Mouse (Mus musculus): ENCODE results near the gene Angptl4. TPM values are rescaled to one million over a fixed set of nuclear protein-coding genes. Genes with fewer than 3 reads are reported as not detected.

Gene Angptl4
- polyA plus RNA-seq, 1 experiment from 2014 or later, result 22.0 TPM

DNA sequence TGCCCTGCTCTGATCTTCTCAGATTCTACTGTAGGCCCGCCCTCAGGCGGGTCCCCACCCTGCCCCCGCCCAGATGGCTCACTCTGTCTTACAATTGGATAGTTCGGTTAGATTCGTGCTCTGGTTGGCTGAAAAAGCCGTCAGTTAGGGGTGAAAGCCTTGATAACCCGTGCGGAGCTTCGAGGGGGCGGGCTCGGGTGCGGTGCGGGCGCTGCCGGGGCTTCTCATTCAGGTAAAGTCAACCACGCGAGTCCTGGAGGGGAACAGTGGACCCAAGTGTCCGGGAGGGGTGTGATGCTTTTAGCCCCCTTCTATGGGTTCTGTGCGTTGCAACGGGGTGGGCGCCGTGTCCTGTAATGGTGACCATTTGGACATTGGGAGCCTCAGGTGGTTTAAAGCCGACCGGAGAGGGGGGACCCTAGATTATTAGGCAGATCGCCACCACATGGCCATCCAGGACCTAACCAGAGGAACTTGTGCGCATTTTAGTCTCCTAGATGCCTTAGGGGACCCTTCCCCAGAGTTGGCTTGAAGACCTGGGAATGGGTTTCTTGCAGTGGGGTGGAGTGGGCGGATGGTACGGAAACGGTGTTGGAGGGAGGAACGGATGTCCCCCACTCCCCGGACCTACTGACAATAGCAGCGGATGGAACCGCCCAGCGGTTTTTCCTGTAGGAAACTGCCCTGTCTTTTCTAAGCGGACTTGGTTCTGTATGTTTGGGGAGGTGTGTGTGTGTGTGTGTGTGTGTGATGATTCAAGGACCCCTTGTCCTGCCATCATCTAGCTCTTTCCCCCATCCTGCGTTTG, 28.9 kb upstream of the Angptl4 start, which contains the start of gene Kank3:
Kank3 (plus strand) TSS at position 186 of the 808 bp plus-strand sequence.
- ATAC-seq (ENCODE audit: low FRiP score), result peak; percentile 98

DNA sequence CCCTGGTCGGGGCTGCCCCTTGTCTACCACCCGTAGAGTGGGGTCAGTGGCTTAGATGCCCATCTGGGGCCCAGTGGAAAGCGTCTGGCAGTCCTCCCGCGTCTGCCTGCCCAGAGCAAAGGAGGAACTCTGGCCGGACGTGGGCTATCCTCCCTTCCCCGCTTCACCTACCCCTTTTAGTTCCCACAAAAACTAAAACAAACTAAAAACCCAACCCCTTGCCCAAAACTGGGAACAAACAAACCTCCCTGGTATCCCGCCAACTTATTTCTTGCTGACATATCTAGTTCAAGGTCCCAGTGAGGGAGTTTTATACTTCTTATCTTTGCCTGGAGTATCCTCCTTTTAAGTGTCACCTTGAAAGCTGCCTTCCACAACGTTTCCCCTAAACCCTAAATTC, 26.6 kb upstream of the Angptl4 start:
- 39% methylated on average over 10 of the region's 10 CpGs for WGBS
- no peak overlapping the region for H3K27ac ChIP-seq (ENCODE audit: low read depth, low read length)
- H3K4me1 ChIP-seq (replicated peaks; ENCODE audit: control insufficient read depth, insufficient read depth, low read length), result no peaks in the 10 kb centered on the region
- ATAC-seq (ENCODE audit: low FRiP score), result no peak
- H3K4me2 ChIP-seq (replicated peaks; ENCODE audit: low read depth, low read length), result no peak overlapping the region
- H3K9ac ChIP-seq (ENCODE audit: low read depth, low read length), result no peak overlapping the region
- no peak for DNase-seq (ENCODE audit: low spot score)
- no peaks in the 10 kb centered on the region for H3K36me3 ChIP-seq (ENCODE audit: control insufficient read depth, insufficient read depth, low read length)
- no peak overlapping the region for H3K4me3 ChIP-seq (ENCODE audit: low read depth, low read length)
- H3K9me3 ChIP-seq (ENCODE audit: control insufficient read depth, low read length), result no peaks in the 10 kb centered on the region
- peaks cover 6% of the 10 kb centered on the region for H3K27me3 ChIP-seq (ENCODE audit: control insufficient read depth, insufficient read depth, low read length)

More for the DNA sequence above, 28.9 kb upstream of the Angptl4 start, which contains the start of gene Kank3:
- Histone ChIP-seq H3K4me3 (ENCODE audit: low read depth, low read length) (peak within 1 kb of the TSS; percentile 49), H3K4me2 (replicated peaks; ENCODE audit: low read depth, low read length) (peak within 1 kb of the TSS; percentile 71), H3K9me3 (ENCODE audit: control insufficient read depth, low read length) (no peaks in the 10 kb centered on the region), H3K9ac (ENCODE audit: low read depth, low read length) (0 out of 2 replicates have a peak within 1 kb of the TSS, but pooled peaks have one; percentile 1), H3K36me3 (ENCODE audit: control insufficient read depth, insufficient read depth, low read length) (no peaks in the 10 kb centered on the region), H3K27ac (ENCODE audit: low read depth, low read length) (no peak within 1 kb of the TSS), H3K27me3 (ENCODE audit: control insufficient read depth, insufficient read depth, low read length) (peaks cover 6% of the 10 kb centered on the region), H3K4me1 (replicated peaks; ENCODE audit: control insufficient read depth, insufficient read depth, low read length) (no peaks in the 10 kb centered on the region)
- WGBS, result 1% methylated on average over 36 of the region's 36 CpGs
- peak; percentile 94 for DNase-seq (ENCODE audit: low spot score)

DNA sequence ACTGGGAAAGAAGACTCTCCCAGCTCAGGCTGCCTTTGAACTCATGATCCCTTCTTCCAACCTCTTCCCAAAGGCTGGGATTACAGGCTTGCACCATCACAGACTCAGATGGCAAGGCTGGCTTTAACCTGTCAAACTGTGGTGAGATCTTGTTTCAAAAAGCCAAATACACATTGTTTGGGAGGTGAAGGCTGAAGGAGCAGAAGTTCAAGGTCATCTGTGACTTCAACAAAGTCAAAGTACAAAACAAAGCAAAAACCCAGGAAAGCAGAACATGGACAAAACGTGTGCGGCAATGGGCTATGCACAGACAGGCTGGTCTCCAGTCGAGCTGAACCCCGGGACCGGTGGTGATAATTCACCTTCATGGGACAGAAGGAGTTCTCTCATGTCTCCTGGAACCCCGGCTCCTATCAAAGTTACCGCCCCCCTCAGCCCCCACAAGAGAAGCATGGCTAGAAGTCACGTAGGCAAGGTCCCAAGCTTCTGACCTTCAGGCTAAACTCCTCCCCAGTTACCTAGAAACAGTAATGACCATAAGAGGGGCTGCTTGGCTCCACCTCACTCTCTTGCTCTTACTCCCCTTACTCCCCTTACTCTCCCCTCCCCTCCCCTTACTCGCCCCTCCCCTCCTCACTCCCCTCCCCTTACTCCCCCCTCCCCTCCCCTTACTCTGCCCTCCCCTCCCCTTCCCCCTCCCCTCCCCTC, 25.7 kb upstream of the Angptl4 start:
- Histone ChIP-seq H3K4me1 (replicated peaks; ENCODE audit: control insufficient read depth, insufficient read depth, low read length) (no peaks in the 10 kb centered on the region), H3K27ac (ENCODE audit: low read depth, low read length) (no peak overlapping the region), H3K36me3 (ENCODE audit: control insufficient read depth, insufficient read depth, low read length) (no peaks in the 10 kb centered on the region), H3K9me3 (ENCODE audit: control insufficient read depth, low read length) (no peaks in the 10 kb centered on the region), H3K9ac (ENCODE audit: low read depth, low read length) (no peak overlapping the region), H3K4me3 (ENCODE audit: low read depth, low read length) (no peak overlapping the region), H3K27me3 (ENCODE audit: control insufficient read depth, insufficient read depth, low read length) (peaks cover 6% of the 10 kb centered on the region), H3K4me2 (replicated peaks; ENCODE audit: low read depth, low read length) (no peak overlapping the region)
- DNase-seq (ENCODE audit: low spot score) (no peak), ATAC-seq (ENCODE audit: low FRiP score) (no peak)
- WGBS, result 53% methylated on average over 8 of the region's 9 CpGs

- Histone ChIP-seq H3K4me2 (replicated peaks; ENCODE audit: low read depth, low read length) (no peak overlapping the region), H3K27me3 (ENCODE audit: control insufficient read depth, insufficient read depth, low read length) (no peaks in the 10 kb centered on the region), H3K27ac (ENCODE audit: low read depth, low read length) (no peak overlapping the region), H3K36me3 (ENCODE audit: control insufficient read depth, insufficient read depth, low read length) (no peaks in the 10 kb centered on the region), H3K9me3 (ENCODE audit: control insufficient read depth, low read length) (no peaks in the 10 kb centered on the region), H3K9ac (ENCODE audit: low read depth, low read length) (no peak overlapping the region), H3K4me1 (replicated peaks; ENCODE audit: control insufficient read depth, insufficient read depth, low read length) (no peaks in the 10 kb centered on the region), H3K4me3 (ENCODE audit: low read depth, low read length) (no peak overlapping the region)
- 54% methylated on average over 1 of the region's 1 CpGs for WGBS
- ATAC-seq (ENCODE audit: low FRiP score) (no peak), DNase-seq (ENCODE audit: low spot score) (no peak)
Measured at GRCm38 (mm10) chr17:33804745-33805144, 23.1 kb upstream of the Angptl4 start.

DNA sequence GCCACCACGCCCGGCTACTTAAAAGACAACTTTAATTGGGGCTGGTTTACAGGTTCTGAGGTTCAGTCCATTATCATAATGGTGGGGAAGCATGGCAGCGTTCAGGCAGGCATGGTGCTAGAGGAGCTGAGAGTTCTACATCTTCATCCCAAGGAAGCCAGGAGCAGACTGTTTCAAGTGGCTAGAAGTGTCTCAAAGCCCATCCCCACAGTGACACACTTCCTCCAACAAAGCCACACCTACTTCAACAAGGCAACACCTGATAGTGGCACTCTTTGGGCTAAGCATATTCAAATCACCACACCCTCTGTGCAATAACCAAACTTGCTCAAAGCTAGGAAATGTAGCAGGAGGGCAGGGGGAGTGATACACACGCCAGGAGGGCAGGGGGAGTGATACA, 22.6 kb upstream of the Angptl4 start:
- H3K9me3 ChIP-seq (ENCODE audit: control insufficient read depth, low read length), result no peaks in the 10 kb centered on the region
- H3K36me3 ChIP-seq (ENCODE audit: control insufficient read depth, insufficient read depth, low read length), result no peaks in the 10 kb centered on the region
- no peak for ATAC-seq (ENCODE audit: low FRiP score)
- no peak overlapping the region for H3K27ac ChIP-seq (ENCODE audit: low read depth, low read length)
- 67% methylated on average over 4 of the region's 4 CpGs for WGBS
- no peaks in the 10 kb centered on the region for H3K27me3 ChIP-seq (ENCODE audit: control insufficient read depth, insufficient read depth, low read length)
- no peak overlapping the region for H3K4me2 ChIP-seq (replicated peaks; ENCODE audit: low read depth, low read length)
- no peak overlapping the region for H3K9ac ChIP-seq (ENCODE audit: low read depth, low read length)
- H3K4me3 ChIP-seq (ENCODE audit: low read depth, low read length), result no peak overlapping the region
- no peaks in the 10 kb centered on the region for H3K4me1 ChIP-seq (replicated peaks; ENCODE audit: control insufficient read depth, insufficient read depth, low read length)
- no peak for DNase-seq (ENCODE audit: low spot score)

DNA sequence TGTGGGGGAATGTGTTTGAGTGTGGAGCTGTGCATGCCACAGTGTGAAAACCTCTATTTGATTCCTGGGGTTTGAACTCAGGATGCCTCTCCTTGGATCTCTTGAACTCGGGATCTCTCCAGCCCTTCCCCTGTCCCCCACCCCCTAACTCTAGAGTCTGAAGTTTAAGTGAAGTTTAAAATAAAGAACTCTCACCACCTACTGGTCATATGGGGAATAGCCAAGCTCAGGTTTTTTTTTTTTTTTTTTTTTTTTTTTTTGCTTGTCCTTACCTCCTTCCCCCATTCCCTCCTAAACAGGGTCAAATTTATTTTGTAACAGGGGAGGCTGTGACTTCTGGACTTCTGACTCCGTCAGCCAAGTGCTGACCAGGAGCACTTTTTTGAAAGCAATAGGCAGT, 20.6 kb upstream of the Angptl4 start:
- Histone ChIP-seq H3K9ac (ENCODE audit: low read depth, low read length) (no peak overlapping the region), H3K4me3 (ENCODE audit: low read depth, low read length) (no peak overlapping the region), H3K27me3 (ENCODE audit: control insufficient read depth, insufficient read depth, low read length) (no peaks in the 10 kb centered on the region), H3K27ac (ENCODE audit: low read depth, low read length) (no peak overlapping the region), H3K4me2 (replicated peaks; ENCODE audit: low read depth, low read length) (no peak overlapping the region), H3K9me3 (ENCODE audit: control insufficient read depth, low read length) (no peaks in the 10 kb centered on the region), H3K4me1 (replicated peaks; ENCODE audit: control insufficient read depth, insufficient read depth, low read length) (no peaks in the 10 kb centered on the region), H3K36me3 (ENCODE audit: control insufficient read depth, insufficient read depth, low read length) (no peaks in the 10 kb centered on the region)
- ATAC-seq (ENCODE audit: low FRiP score), result no peak
- no peak for DNase-seq (ENCODE audit: low spot score)
- 15% methylated on average over 2 of the region's 2 CpGs for WGBS

- no peak overlapping the region for H3K4me2 ChIP-seq (replicated peaks; ENCODE audit: low read depth, low read length)
- H3K9ac ChIP-seq (ENCODE audit: low read depth, low read length), result no peak overlapping the region
- H3K9me3 ChIP-seq (ENCODE audit: control insufficient read depth, low read length), result no peaks in the 10 kb centered on the region
- no peak overlapping the region for H3K27ac ChIP-seq (ENCODE audit: low read depth, low read length)
- H3K27me3 ChIP-seq (ENCODE audit: control insufficient read depth, insufficient read depth, low read length), result no peaks in the 10 kb centered on the region
- no peak overlapping the region for H3K4me3 ChIP-seq (ENCODE audit: low read depth, low read length)
- WGBS, result 88% methylated on average over 1 of the region's 1 CpGs
- ATAC-seq (ENCODE audit: low FRiP score) (no peak), DNase-seq (ENCODE audit: low spot score) (no peak)
- H3K36me3 ChIP-seq (ENCODE audit: control insufficient read depth, insufficient read depth, low read length), result no peaks in the 10 kb centered on the region
- no peaks in the 10 kb centered on the region for H3K4me1 ChIP-seq (replicated peaks; ENCODE audit: control insufficient read depth, insufficient read depth, low read length)
Measured at GRCm38 (mm10) chr17:33799277-33799676, 17.6 kb upstream of the Angptl4 start.

- H3K9me3 ChIP-seq (ENCODE audit: control insufficient read depth, low read length), result no peaks in the 10 kb centered on the region
- H3K4me2 ChIP-seq (replicated peaks; ENCODE audit: low read depth, low read length), result no peak overlapping the region
- no peak overlapping the region for H3K4me3 ChIP-seq (ENCODE audit: low read depth, low read length)
- H3K36me3 ChIP-seq (ENCODE audit: control insufficient read depth, insufficient read depth, low read length), result no peaks in the 10 kb centered on the region
- no peaks in the 10 kb centered on the region for H3K4me1 ChIP-seq (replicated peaks; ENCODE audit: control insufficient read depth, insufficient read depth, low read length)
- H3K9ac ChIP-seq (ENCODE audit: low read depth, low read length), result no peak overlapping the region
- no peak overlapping the region for H3K27ac ChIP-seq (ENCODE audit: low read depth, low read length)
- ATAC-seq (ENCODE audit: low FRiP score) (no peak), DNase-seq (ENCODE audit: low spot score) (no peak)
- WGBS, result 74% methylated on average over 3 of the region's 3 CpGs
- H3K27me3 ChIP-seq (ENCODE audit: control insufficient read depth, insufficient read depth, low read length), result no peaks in the 10 kb centered on the region
Measured at GRCm38 (mm10) chr17:33798306-33798705, 16.7 kb upstream of the Angptl4 start.

Measured in hindbrain, embryonic 11.5 days (tissue).